Mouse (Mus musculus): ENCODE measurements around the gene Psma6. TPM values are rescaled to one million over a fixed set of nuclear protein-coding genes. Genes with fewer than 3 reads are reported as not detected.

The Psma6 gene
- total RNA-seq, 4 experiments from 2014 or later: 157 to 164 (median 160) TPM

- peak in 1 of 2 experiments; percentile 35 for DNase-seq (ENCODE audit: low spot score in 2 of 2)
Observed at GRCm38 (mm10) chr12:55463992-55464845, 80.2 kb downstream of the Psma6 start.

DNA sequence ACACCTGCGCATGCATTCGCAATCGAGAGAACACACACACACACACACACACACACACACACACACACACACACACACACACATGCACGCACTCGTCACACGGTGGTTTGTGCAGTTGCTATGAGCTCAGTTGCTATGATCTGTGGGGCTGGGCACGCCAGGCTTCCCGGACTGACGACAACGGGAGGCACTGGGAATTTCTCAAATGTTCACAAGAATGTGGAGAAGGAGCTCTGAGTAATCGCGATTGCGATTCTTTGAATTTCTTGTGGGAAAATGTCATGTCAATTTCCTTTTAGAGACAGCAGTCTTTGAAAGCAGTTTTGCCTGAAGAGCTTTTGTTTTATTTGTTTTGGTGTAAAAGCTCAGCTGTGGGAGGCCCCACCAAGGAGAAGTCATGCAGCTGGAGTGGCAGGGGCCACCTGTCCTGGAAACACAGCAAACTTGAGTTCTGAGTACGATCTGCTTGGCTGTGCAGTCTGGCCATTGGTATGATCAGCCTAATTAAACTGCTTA, 80.9 kb downstream of the Psma6 start:
- no peak for DNase-seq (ENCODE audit: low spot score in 2 of 2)

- no peak for DNase-seq (ENCODE audit: low spot score in 2 of 2)
Observed at GRCm38 (mm10) chr12:55465401-55465983, 81.5 kb downstream of the Psma6 start.

- DNase-seq (ENCODE audit: low spot score in 2 of 2): no peak
Observed at GRCm38 (mm10) chr12:55466088-55466701, 82.2 kb downstream of the Psma6 start.

DNA sequence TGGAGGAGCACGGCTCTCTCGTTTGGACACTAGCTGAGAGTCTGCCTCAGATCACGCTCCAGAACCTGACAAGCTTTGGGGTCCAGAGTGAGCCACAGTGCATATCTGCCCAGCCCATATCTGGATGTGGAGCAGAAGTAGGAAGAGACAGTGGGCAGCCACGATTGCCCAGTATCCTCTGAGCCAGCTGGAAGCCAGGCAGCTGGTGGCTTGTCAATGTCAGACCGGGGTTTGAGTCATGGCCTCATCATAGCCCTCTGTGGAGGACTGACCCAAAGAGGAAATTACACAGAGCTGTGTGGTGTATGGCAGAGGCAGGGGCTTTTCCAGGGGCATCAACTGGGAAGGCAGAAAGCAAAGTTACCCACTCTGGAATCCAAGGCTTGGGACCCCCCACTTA, 82.8 kb downstream of the Psma6 start:
- no peak for DNase-seq (ENCODE audit: low spot score in 2 of 2)

- no peak for DNase-seq (ENCODE audit: low spot score in 2 of 2)
Observed at GRCm38 (mm10) chr12:55467331-55468180, 83.5 kb downstream of the Psma6 start.

Other genes with a start within 250 kb of the Psma6 start
- 10 to 100 TPM; 22.4 to 44.2 (median 32.0) TPM for gene Srp54b, start 229.1 kb upstream of the Psma6 start, total RNA-seq (2022)
- gene 1700047I17Rik2, start 184.6 kb upstream of the Psma6 start, total RNA-seq (2022): 1 to 10 TPM; 4.3 to 9.0 (median 7.2) TPM
- gene Srp54c, start 154.1 kb upstream of the Psma6 start, total RNA-seq (2022): 10 to 100 TPM; 21.9 to 25.5 (median 22.3) TPM
- gene 1110008L16Rik, start 84.6 kb upstream of the Psma6 start, total RNA-seq (2022): 10 to 100 TPM; 11.6 to 13.5 (median 12.1) TPM
- gene Ppp2r3c, start 81.2 kb upstream of the Psma6 start, total RNA-seq (2022): 10 to 100 TPM in 1 of 4 experiments, 1 to 10 TPM in 3; 7.5 to 11.3 (median 9.5) TPM
- 10 to 100 TPM; 18.1 to 43.5 (median 29.1) TPM for gene Nfkbia, start 108.4 kb downstream of the Psma6 start, total RNA-seq (2022)
- under 1 TPM in 1 of 4 experiments, not detected in 3; 0.15 TPM for gene Aldoart2, start 181.0 kb downstream of the Psma6 start, total RNA-seq (2022)
- not detected for gene Insm2, start 215.2 kb downstream of the Psma6 start, total RNA-seq (2022)